Mouse (Mus musculus) midbrain, embryonic 10.5 days (tissue): ENCODE measurements around the gene Slc19a1. TPM values are rescaled to one million over a fixed set of nuclear protein-coding genes. Genes with fewer than 3 reads are reported as not detected.

ENCODE experiments used
- DNase-seq: peaks from one replicate; pipeline ENCODE4 v3.0.0-alpha.2; 2017; ENCODE audit warnings: low spot score
- H3K27ac ChIP-seq: fragments of 300-500 bp; sonication (generic); replicated peaks from 2 replicates; pipeline ENCODE4 v1.5.1; 2016; ENCODE audit warnings: mild to moderate bottlenecking
- H3K27me3 ChIP-seq: fragments of 300-500 bp; sonication (generic); 2 replicates; pipeline ENCODE4 v1.6.1; 2016; ENCODE audit warnings: low read depth, mild to moderate bottlenecking; ENCODE audit not compliant: poor library complexity, severe bottlenecking
- H3K36me3 ChIP-seq: fragments of 300-500 bp; sonication (generic); 2 replicates; pipeline ENCODE4 v1.6.1; 2016; ENCODE audit warnings: mild to moderate bottlenecking, moderate library complexity
- H3K4me1 ChIP-seq: fragments of 300-500 bp; sonication (generic); 2 replicates; pipeline ENCODE4 v1.6.1; 2016
- H3K4me3 ChIP-seq: fragments of 300-500 bp; sonication (generic); 2 replicates; pipeline ENCODE4 v1.5.1; 2016; ENCODE audit warnings: mild to moderate bottlenecking, moderate library complexity
- H3K9me3 ChIP-seq: fragments of 300-500 bp; sonication (generic); replicated peaks from 2 replicates; pipeline ENCODE4 v1.6.1; 2016; ENCODE audit warnings: mild to moderate bottlenecking
- WGBS: fragments of 180-500 bp; shearing (Covaris S2); methylation state at CpG from one replicate; pipeline ENCODE4 v1.1.7; 2016; 5-methylcytosine and 5-hydroxymethylcytosine counted together
- polyA plus RNA-seq: library from polyadenylated mRNA; unstranded; fragments of >200 nt; fragmentation: Nextera tagmentation; extraction: Ambion mirVana; gene quantifications from 2 replicates; pipeline ENCODE4 v1.2.1, GENCODE M21; 2016

Gene Slc19a1
- polyA plus RNA-seq, 1 experiment from 2014 or later, result 37.9 TPM

GRCm38 (mm10) chr10:77017662-77018061 lies 14.4 kb upstream of the Slc19a1 start:
- 76% methylated on average over 9 of the region's 9 CpGs for WGBS

GRCm38 (mm10) chr10:77021399-77022052 lies 10.5 kb upstream of the Slc19a1 start:
- Histone ChIP-seq H3K9me3 (no peaks in the 10 kb centered on the region), H3K27me3 (no peaks in the 10 kb centered on the region), H3K27ac (no peak overlapping the region), H3K4me3 (peak overlapping the region; percentile 22; the same call in 1 of the 2 replicates), H3K36me3 (no peaks in the 10 kb centered on the region), H3K4me1 (peaks cover 9% of the 10 kb centered on the region; the same call in 1 of the 2 replicates)
- DNase-seq, result peak; percentile 83
- WGBS, result 39% methylated on average over 17 of the region's 17 CpGs

More at GRCm38 (mm10) chr10:77017662-77018061, 14.4 kb upstream of the Slc19a1 start:
- Histone ChIP-seq H3K9me3 (no peaks in the 10 kb centered on the region), H3K27me3 (no peaks in the 10 kb centered on the region), H3K27ac (no peak overlapping the region), H3K36me3 (no peaks in the 10 kb centered on the region), H3K4me3 (no peak overlapping the region), H3K4me1 (peaks cover 13% of the 10 kb centered on the region; the same call in 1 of the 2 replicates)
- no peak for DNase-seq

GRCm38 (mm10) chr10:77022301-77023130 lies 9.5 kb upstream of the Slc19a1 start:
- no peak for DNase-seq
- H3K4me1 ChIP-seq, result peaks cover 5% of the 10 kb centered on the region; the same call in 1 of the 2 replicates

GRCm38 (mm10) chr10:77024231-77024630 lies 7.8 kb upstream of the Slc19a1 start:
- no peak for DNase-seq
- WGBS, result 86% methylated on average over 5 of the region's 5 CpGs
- Histone ChIP-seq H3K4me1 (peaks cover 5% of the 10 kb centered on the region; the same call in 1 of the 2 replicates), H3K27ac (no peak overlapping the region), H3K36me3 (no peaks in the 10 kb centered on the region), H3K4me3 (no peak overlapping the region), H3K9me3 (no peaks in the 10 kb centered on the region), H3K27me3 (no peaks in the 10 kb centered on the region)

More at GRCm38 (mm10) chr10:77022301-77023130, 9.5 kb upstream of the Slc19a1 start:
- H3K36me3 ChIP-seq, result no peaks in the 10 kb centered on the region
- no peak overlapping the region for H3K27ac ChIP-seq
- H3K27me3 ChIP-seq, result no peaks in the 10 kb centered on the region
- 89% methylated on average over 13 of the region's 13 CpGs for WGBS
- no peak overlapping the region for H3K4me3 ChIP-seq
- no peaks in the 10 kb centered on the region for H3K9me3 ChIP-seq

DNA sequence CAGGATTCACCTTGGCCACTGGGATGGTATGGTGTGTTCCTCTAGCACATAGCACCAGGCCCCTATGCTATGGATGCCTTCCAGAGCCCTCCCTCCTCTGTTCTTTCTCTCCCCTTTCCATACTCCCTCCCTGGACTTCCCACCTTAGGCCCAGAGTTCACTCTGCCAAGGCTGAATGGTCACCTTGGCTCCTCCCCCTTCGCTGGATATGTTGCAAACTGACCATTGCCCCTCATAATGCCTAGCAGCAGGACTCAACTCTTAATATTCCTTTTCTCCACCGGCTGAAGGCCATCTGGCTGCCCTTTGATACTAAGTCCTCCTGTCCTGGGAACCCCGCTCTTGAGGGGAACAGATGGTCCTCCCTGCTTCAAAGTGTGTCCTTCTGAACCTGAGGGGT lies 5.1 kb upstream of the Slc19a1 start:
- DNase-seq, result no peak
- no peak overlapping the region for H3K4me3 ChIP-seq
- H3K27me3 ChIP-seq, result peaks cover 13% of the 10 kb centered on the region
- no peaks in the 10 kb centered on the region for H3K36me3 ChIP-seq
- H3K4me1 ChIP-seq, result peaks cover 3% of the 10 kb centered on the region
- no peak overlapping the region for H3K27ac ChIP-seq
- no peaks in the 10 kb centered on the region for H3K9me3 ChIP-seq
- 86% methylated on average over 3 of the region's 3 CpGs for WGBS

DNA sequence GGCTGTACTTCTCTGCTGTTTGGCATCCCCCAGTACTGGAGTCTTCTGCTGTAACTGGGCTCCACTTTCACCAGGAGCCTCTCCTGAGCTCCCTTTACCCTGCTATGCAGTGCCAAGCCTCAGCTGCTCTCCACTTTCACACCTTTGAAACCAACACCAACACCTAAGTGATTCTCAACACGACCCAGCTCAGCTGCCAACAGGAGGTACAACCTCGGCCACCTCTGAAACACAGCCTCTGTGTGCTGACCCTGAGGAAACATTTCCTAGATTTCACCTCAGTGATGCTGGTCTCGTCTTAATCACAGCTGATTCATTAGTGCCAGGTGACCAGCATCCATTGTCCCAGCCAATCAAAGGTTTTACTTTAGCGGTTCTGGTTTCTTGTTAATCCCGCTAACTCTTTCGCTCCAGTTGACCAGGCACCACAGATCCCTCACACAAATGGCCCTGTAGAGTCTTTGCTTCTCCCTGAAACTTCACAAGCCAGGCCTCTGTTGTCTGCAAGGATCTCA lies 3.2 kb upstream of the Slc19a1 start:
- WGBS, result 83% methylated on average over 6 of the region's 6 CpGs

DNA sequence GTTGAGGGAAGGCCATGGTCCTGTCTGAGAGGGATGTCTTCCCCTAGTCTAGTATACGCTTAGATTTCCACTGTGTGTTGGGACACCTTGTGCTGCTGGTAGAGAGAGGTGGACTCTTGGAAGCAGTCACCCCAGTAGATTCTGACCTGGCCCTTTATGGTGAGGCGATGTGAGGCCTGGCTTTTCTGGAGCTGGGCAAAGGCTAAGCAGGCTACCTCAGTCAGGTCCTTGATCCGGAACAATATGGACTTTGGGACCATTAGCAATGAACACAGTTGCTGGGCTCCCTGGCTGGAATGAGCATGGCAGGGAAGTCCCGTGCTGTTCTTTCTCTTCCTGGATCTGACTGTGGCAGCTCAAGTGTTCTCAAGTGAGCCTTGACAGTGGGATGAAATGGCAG lies 2.3 kb upstream of the Slc19a1 start:
- H3K4me1 ChIP-seq, result peaks cover 25% of the 10 kb centered on the region
- no peaks in the 10 kb centered on the region for H3K36me3 ChIP-seq
- no peaks in the 10 kb centered on the region for H3K9me3 ChIP-seq
- DNase-seq, result no peak
- no peak overlapping the region for H3K4me3 ChIP-seq
- H3K27me3 ChIP-seq, result peaks cover 16% of the 10 kb centered on the region
- 86% methylated on average over 4 of the region's 4 CpGs for WGBS
- H3K27ac ChIP-seq, result no peak overlapping the region

More for the DNA sequence above, 3.2 kb upstream of the Slc19a1 start:
- Histone ChIP-seq H3K27ac (no peak overlapping the region), H3K9me3 (no peaks in the 10 kb centered on the region), H3K27me3 (peaks cover 16% of the 10 kb centered on the region), H3K36me3 (no peaks in the 10 kb centered on the region), H3K4me1 (peaks cover 16% of the 10 kb centered on the region), H3K4me3 (no peak overlapping the region)
- no peak for DNase-seq

DNA sequence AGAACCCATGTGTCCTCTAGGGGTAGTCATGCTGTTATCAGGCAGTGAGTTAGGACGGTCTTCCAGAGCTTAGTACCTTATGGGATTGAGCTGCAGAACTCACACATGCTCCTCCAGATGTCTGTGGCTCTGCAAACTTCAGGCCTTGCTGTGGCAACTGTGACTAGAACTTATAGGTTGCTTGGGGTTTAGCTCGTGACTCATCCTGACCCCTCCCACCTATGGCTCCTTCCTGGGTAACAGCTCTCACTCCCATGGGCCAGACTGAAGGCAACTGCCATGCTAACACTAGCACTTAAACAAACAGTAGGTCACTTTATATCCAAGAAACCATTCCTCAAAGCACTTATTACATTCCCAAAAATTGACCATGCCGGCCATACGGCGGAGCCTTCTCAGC lies 1.4 kb upstream of the Slc19a1 start:
- Histone ChIP-seq H3K4me1 (peaks cover 33% of the 10 kb centered on the region), H3K27ac (no peak overlapping the region), H3K4me3 (no peak overlapping the region), H3K27me3 (peaks cover 16% of the 10 kb centered on the region), H3K36me3 (no peaks in the 10 kb centered on the region), H3K9me3 (no peaks in the 10 kb centered on the region)
- WGBS, result 91% methylated on average over 5 of the region's 5 CpGs
- DNase-seq, result no peak

- H3K4me1 ChIP-seq, result peaks cover 33% of the 10 kb centered on the region
- H3K36me3 ChIP-seq, result peaks cover 12% of the 10 kb centered on the region
- DNase-seq, result peak; percentile 92
- peak overlapping the region; percentile 76 for H3K4me3 ChIP-seq
- H3K9me3 ChIP-seq, result no peaks in the 10 kb centered on the region
- peaks cover 16% of the 10 kb centered on the region for H3K27me3 ChIP-seq
- WGBS, result 0% methylated on average over 49 of the region's 49 CpGs
- peak overlapping the region; percentile 90 for H3K27ac ChIP-seq
These were observed 716 bp downstream of the Slc19a1 start for GRCm38 (mm10) chr10:77032591-77033322.

- Histone ChIP-seq H3K27ac (peak overlapping the region; percentile 90), H3K27me3 (peaks cover 16% of the 10 kb centered on the region), H3K4me3 (peak overlapping the region; percentile 76), H3K4me1 (peaks cover 33% of the 10 kb centered on the region), H3K36me3 (peaks cover 19% of the 10 kb centered on the region), H3K9me3 (no peaks in the 10 kb centered on the region)
- peak; percentile 51 for DNase-seq
- under 1% methylated on average over 30 of the region's 30 CpGs for WGBS
These were observed 1.4 kb downstream of the Slc19a1 start for GRCm38 (mm10) chr10:77033323-77034025.

GRCm38 (mm10) chr10:77035487-77035886 lies 3.4 kb downstream of the Slc19a1 start:
- Histone ChIP-seq H3K4me1 (peaks cover 33% of the 10 kb centered on the region), H3K4me3 (0 out of 2 replicates have a peak overlapping the region, but pooled peaks have one; percentile 76), H3K9me3 (no peaks in the 10 kb centered on the region), H3K36me3 (peaks cover 40% of the 10 kb centered on the region), H3K27me3 (peaks cover 16% of the 10 kb centered on the region), H3K27ac (no peak overlapping the region)
- WGBS, result 85% methylated on average over 6 of the region's 6 CpGs
- no peak for DNase-seq
